Mouse (Mus musculus) myocyte (in vitro differentiated cells): ENCODE results near the gene Zcchc7. TPM values are rescaled to one million over a fixed set of nuclear protein-coding genes. Genes with fewer than 3 reads are reported as not detected.

Experiments
- H3K27me3 ChIP-seq: one replicate; pipeline ENCODE4 v1.6.1; 2011; ENCODE audit not compliant: control insufficient read depth, insufficient read depth, insufficient read length
- H3K36me3 ChIP-seq: one replicate; pipeline ENCODE4 v1.6.1; 2011; ENCODE audit not compliant: control insufficient read depth, insufficient read depth
- H3K4me2 ChIP-seq: one replicate; pipeline ENCODE4 v1.6.1; 2011; ENCODE audit warnings: low read depth, control low read depth
- H3K4me3 ChIP-seq: one replicate; pipeline ENCODE4 v1.5.1; 2011; ENCODE audit warnings: mild to moderate bottlenecking, control low read depth, moderate library complexity
- H3K79me2 ChIP-seq: one replicate; pipeline ENCODE4 v1.6.1; 2011; ENCODE audit not compliant: control insufficient read depth, insufficient read depth
- H3ac ChIP-seq: one replicate; pipeline ENCODE4 v1.6.1; 2011; ENCODE audit not compliant: control insufficient read depth, insufficient read length
- CEBPB ChIP-seq: IDR thresholded peaks from 2 replicates; pipeline ENCODE4 v1.6.1; 2011; ENCODE audit warnings: mild to moderate bottlenecking, moderate library complexity; ENCODE audit not compliant: poor library complexity, insufficient read depth, severe bottlenecking
- E2F4 ChIP-seq: IDR thresholded peaks from one replicate; pipeline ENCODE4 v1.6.1; 2011; ENCODE audit warnings: mild to moderate bottlenecking, control low read depth, moderate library complexity; ENCODE audit not compliant: insufficient read depth
- MAX ChIP-seq: IDR thresholded peaks from one replicate; pipeline ENCODE4 v1.6.1; 2011; ENCODE audit warnings: low read depth, mild to moderate bottlenecking, control low read depth
- MYOD1 ChIP-seq, 3 experiments: IDR thresholded peaks; one replicate each; pipeline ENCODE4 v1.6.1; 2011; ENCODE audit warnings: control low read depth in 2 of 3, low read depth in 2 of 3, mild to moderate bottlenecking in 2 of 3, moderate library complexity in 1 of 3; ENCODE audit not compliant: insufficient read length in 2 of 3, control insufficient read depth in 1 of 3
- MYOG ChIP-seq, 3 experiments: IDR thresholded peaks; one replicate each; pipeline ENCODE4 v1.6.1; 2011; ENCODE audit warnings: control low read depth in 2 of 3, low read depth in 2 of 3, mild to moderate bottlenecking in 2 of 3; ENCODE audit not compliant: insufficient read length in 2 of 3, control insufficient read depth in 1 of 3, insufficient read depth in 1 of 3
- POLR2A ChIP-seq: IDR thresholded peaks from one replicate; pipeline ENCODE4 v1.6.1; 2011; ENCODE audit warnings: low read depth, mild to moderate bottlenecking, control low read depth, moderate library complexity; ENCODE audit not compliant: insufficient read length
- POLR2AphosphoS2 ChIP-seq: IDR thresholded peaks from one replicate; pipeline ENCODE4 v1.6.1; 2011; ENCODE audit warnings: low read depth, control low read depth; ENCODE audit not compliant: insufficient read length
- REST ChIP-seq: IDR thresholded peaks from one replicate; pipeline ENCODE4 v1.6.1; 2011; ENCODE audit warnings: mild to moderate bottlenecking, control low read depth, moderate library complexity; ENCODE audit not compliant: insufficient read depth, insufficient read length
- SRF ChIP-seq: IDR thresholded peaks from one replicate; pipeline ENCODE4 v1.6.1; 2011; ENCODE audit warnings: low read depth; ENCODE audit not compliant: control insufficient read depth, insufficient read length
- TCF12 ChIP-seq: IDR thresholded peaks from one replicate; pipeline ENCODE4 v1.6.1; 2011; ENCODE audit warnings: mild to moderate bottlenecking, control low read depth; ENCODE audit not compliant: poor library complexity, insufficient read depth, severe bottlenecking
- TCF3 ChIP-seq: IDR thresholded peaks from one replicate; pipeline ENCODE4 v1.6.1; 2011; ENCODE audit warnings: low read depth, control low read depth; ENCODE audit not compliant: insufficient read length
- USF1 ChIP-seq: IDR thresholded peaks from one replicate; pipeline ENCODE4 v1.6.1; 2011; ENCODE audit warnings: low read depth, mild to moderate bottlenecking, control low read depth, moderate library complexity
- polyA plus RNA-seq: library from polyadenylated mRNA; unstranded; fragments of >200 nt; fragmentation: generic; extraction: Trizol; gene quantifications from one replicate; pipeline ENCODE4 v1.2.1, GENCODE M21; 2012; ENCODE audit warnings: missing spikeins

Gene Zcchc7
- polyA plus RNA-seq, 1 experiment: 6.9 TPM

- no peak overlapping the region for H3K4me2 ChIP-seq
- TF ChIP-seq REST (no peak), CEBPB (no peak), TCF12 (no peak), MAX (no peak), USF1 (no peak), TCF3 (no peak), MYOD1 (IDR thresholded peaks at IDR 0.05; ENCODE audit: control insufficient read depth in 1 of 3, insufficient read length in 2 of 3, low read depth in 2 of 3) (no peak), POLR2AphosphoS2 (no peak), MYOG (IDR thresholded peaks at IDR 0.05; ENCODE audit: control insufficient read depth in 1 of 3, insufficient read depth in 1 of 3, insufficient read length in 2 of 3, low read depth in 2 of 3) (no peak), E2F4 (no peak), POLR2A (no peak), SRF (no peak)
- H3K4me3 ChIP-seq: no peak overlapping the region
- H3ac ChIP-seq: no peak overlapping the region
- H3K27me3 ChIP-seq: no peaks in the 10 kb centered on the region
- H3K36me3 ChIP-seq: peaks cover 3% of the 10 kb centered on the region
- H3K79me2 ChIP-seq: no peaks in the 10 kb centered on the region
These were observed 150.1 kb downstream of the Zcchc7 start for GRCm38 (mm10) chr4:44905651-44906271.

- TF ChIP-seq MAX: no peak
- no peak for TF ChIP-seq SRF
- TF ChIP-seq E2F4: no peak
- no peak for TF ChIP-seq USF1
- no peak for TF ChIP-seq MYOG (IDR thresholded peaks at IDR 0.05; ENCODE audit: control insufficient read depth in 1 of 3, insufficient read depth in 1 of 3, insufficient read length in 2 of 3, low read depth in 2 of 3)
- no peak for TF ChIP-seq POLR2AphosphoS2
- no peak for TF ChIP-seq CEBPB
- TF ChIP-seq MYOD1 (IDR thresholded peaks at IDR 0.05; ENCODE audit: control insufficient read depth in 1 of 3, insufficient read length in 2 of 3, low read depth in 2 of 3): no peak
- TF ChIP-seq POLR2A: no peak
- no peak for TF ChIP-seq REST
- no peak for TF ChIP-seq TCF3
- no peak for TF ChIP-seq TCF12
- H3K4me2 ChIP-seq: no peak overlapping the region
These were observed 150.7 kb downstream of the Zcchc7 start for GRCm38 (mm10) chr4:44906399-44906798.

GRCm38 (mm10) chr4:44910065-44910464 is 154.4 kb downstream of the Zcchc7 start:
- Histone ChIP-seq H3K4me2 (no peak overlapping the region), H3K36me3 (peaks cover 3% of the 10 kb centered on the region)
- TF ChIP-seq POLR2A (no peak), TCF3 (no peak), SRF (no peak), CEBPB (no peak), E2F4 (no peak), USF1 (no peak), POLR2AphosphoS2 (no peak), MYOG (IDR thresholded peaks at IDR 0.05; ENCODE audit: control insufficient read depth in 1 of 3, insufficient read depth in 1 of 3, insufficient read length in 2 of 3, low read depth in 2 of 3) (no peak), REST (no peak), MYOD1 (IDR thresholded peaks at IDR 0.05; ENCODE audit: control insufficient read depth in 1 of 3, insufficient read length in 2 of 3, low read depth in 2 of 3) (no peak), TCF12 (no peak), MAX (no peak)

More at GRCm38 (mm10) chr4:44906399-44906798, 150.7 kb downstream of the Zcchc7 start:
- Histone ChIP-seq H3K36me3 (peaks cover 3% of the 10 kb centered on the region), H3K4me3 (no peak overlapping the region), H3K27me3 (no peaks in the 10 kb centered on the region), H3K79me2 (no peaks in the 10 kb centered on the region), H3ac (no peak overlapping the region)

GRCm38 (mm10) chr4:44910857-44911256 is 155.2 kb downstream of the Zcchc7 start:
- TF ChIP-seq POLR2A (no peak), REST (no peak), USF1 (no peak), E2F4 (no peak)
- Histone ChIP-seq H3K79me2 (no peaks in the 10 kb centered on the region), H3ac (no peak overlapping the region), H3K36me3 (peaks cover 4% of the 10 kb centered on the region), H3K27me3 (no peaks in the 10 kb centered on the region), H3K4me2 (no peak overlapping the region), H3K4me3 (no peak overlapping the region)

More at GRCm38 (mm10) chr4:44910065-44910464, 154.4 kb downstream of the Zcchc7 start:
- H3ac ChIP-seq: no peak overlapping the region
- no peak overlapping the region for H3K4me3 ChIP-seq
- no peaks in the 10 kb centered on the region for H3K27me3 ChIP-seq
- no peaks in the 10 kb centered on the region for H3K79me2 ChIP-seq
